Mouse (Mus musculus): Measurements from ENCODE around the gene Ndufs4. TPM values are rescaled to one million over a fixed set of nuclear protein-coding genes. Genes with fewer than 3 reads are reported as not detected.

Ndufs4 gene
- polyA plus RNA-seq, 1 experiment from 2014 or later, result 304 TPM

DNA sequence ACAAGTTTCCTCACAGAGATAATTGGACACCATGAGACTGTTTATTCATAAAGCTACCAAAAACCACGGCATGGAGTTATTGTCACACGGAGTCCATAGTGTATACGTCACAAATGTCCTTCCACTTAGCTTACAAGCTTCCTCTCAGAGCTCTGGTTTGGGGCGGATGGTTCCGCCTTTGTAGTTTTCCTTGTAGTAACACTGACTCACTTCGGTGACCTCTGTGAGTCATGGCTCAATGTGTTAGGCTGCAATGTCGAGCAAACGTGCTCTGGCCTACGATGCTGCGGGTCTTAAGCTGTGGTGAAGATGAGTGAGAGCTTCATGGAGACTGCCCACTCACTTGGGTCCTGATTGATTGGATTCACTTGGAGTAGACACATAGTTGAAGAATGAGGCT is 133.4 kb downstream of the Ndufs4 start:
- Histone ChIP-seq H3K27ac (replicated peaks) (no peak overlapping the region), H3K9me3 (replicated peaks) (no peaks in the 10 kb centered on the region), H3K4me1 (no peaks in the 10 kb centered on the region), H3K27me3 (ENCODE audit: low read depth, poor library complexity, severe bottlenecking) (no peaks in the 10 kb centered on the region), H3K4me3 (no peak overlapping the region), H3K36me3 (no peaks in the 10 kb centered on the region)
- no peak for DNase-seq (ENCODE audit: low spot score)
- whole genome bisulfite sequencing, result 92% methylated on average over 10 of the region's 10 CpGs

Other genes starting within 250 kb of the Ndufs4 start
- 40.5 and 43.1 TPM in 2 replicates for gene Fst, start 70.7 kb upstream of the Ndufs4 start, polyA plus RNA-seq (2016; fragmentation: Nextera tagmentation; extraction: Ambion mirVana)